Mouse (Mus musculus) right cerebral cortex, adult 18-20 months (tissue): ENCODE measurements around the gene Cldn11.
"Not testable (repeated sequence)": the region's sequence is repeated elsewhere in the genome, so short reads cannot be mapped to it uniquely, and the experiment has no call there.

Experiments used
- DNase-seq: peaks from one replicate; pipeline ENCODE4 v3.0.0; 2022; ENCODE audit warnings: mixed read lengths

Gene Cldn11

GRCm38 (mm10) chr3:31149706-31150105 lies at the start of gene Cldn11:
TSS of gene Cldn11 (plus strand) at chr3:31149920.
- DNase-seq, result peak; percentile 50

GRCm38 (mm10) chr3:31100026-31100425 lies 49.7 kb upstream of the Cldn11 start:
- DNase-seq, result no peak

GRCm38 (mm10) chr3:31100802-31101201 lies 48.9 kb upstream of the Cldn11 start:
- no peak for DNase-seq

- DNase-seq, result no peak
Observed at GRCm38 (mm10) chr3:31104936-31105335, 44.8 kb upstream of the Cldn11 start.

- no peak for DNase-seq
Observed at GRCm38 (mm10) chr3:31106597-31106996, 43.1 kb upstream of the Cldn11 start.

GRCm38 (mm10) chr3:31107674-31108073 lies 42.0 kb upstream of the Cldn11 start:
- no peak for DNase-seq

- DNase-seq, result no peak
Observed at GRCm38 (mm10) chr3:31109108-31109507, 40.6 kb upstream of the Cldn11 start.

- DNase-seq, result no peak
Observed at GRCm38 (mm10) chr3:31123098-31123497, 26.6 kb upstream of the Cldn11 start.

GRCm38 (mm10) chr3:31126303-31126702 lies 23.4 kb upstream of the Cldn11 start:
- no peak for DNase-seq

- DNase-seq, result no peak
Observed at GRCm38 (mm10) chr3:31126848-31127247, 22.9 kb upstream of the Cldn11 start.

- DNase-seq, result no peak
Observed at GRCm38 (mm10) chr3:31129766-31130165, 20.0 kb upstream of the Cldn11 start.

- DNase-seq, result no peak
Observed at GRCm38 (mm10) chr3:31133664-31134063, 16.1 kb upstream of the Cldn11 start.

- no peak for DNase-seq
Observed at GRCm38 (mm10) chr3:31134246-31134645, 15.5 kb upstream of the Cldn11 start.

GRCm38 (mm10) chr3:31134696-31135095 lies 15.0 kb upstream of the Cldn11 start:
- DNase-seq, result no peak

- not testable (repeated sequence) for DNase-seq
Observed at GRCm38 (mm10) chr3:31136591-31136990, 13.1 kb upstream of the Cldn11 start.

GRCm38 (mm10) chr3:31138454-31139424 lies 11.0 kb upstream of the Cldn11 start:
- peak; percentile 58 for DNase-seq

GRCm38 (mm10) chr3:31141621-31142020 lies 8.1 kb upstream of the Cldn11 start:
- no peak for DNase-seq

GRCm38 (mm10) chr3:31145222-31145621 lies 4.5 kb upstream of the Cldn11 start:
- not testable (repeated sequence) for DNase-seq

GRCm38 (mm10) chr3:31145641-31146290 lies 4.0 kb upstream of the Cldn11 start:
- DNase-seq, result peak; percentile 84

- DNase-seq, result no peak
Observed at GRCm38 (mm10) chr3:31148595-31148994, 1.1 kb upstream of the Cldn11 start.

- peak; percentile 46 for DNase-seq
Observed at GRCm38 (mm10) chr3:31152108-31152507, 2.4 kb downstream of the Cldn11 start.

- no peak for DNase-seq
Observed at GRCm38 (mm10) chr3:31156126-31156525, 6.4 kb downstream of the Cldn11 start.

- no peak for DNase-seq
Observed at GRCm38 (mm10) chr3:31157776-31158175, 8.1 kb downstream of the Cldn11 start.

GRCm38 (mm10) chr3:31160046-31160445 lies 10.3 kb downstream of the Cldn11 start:
- DNase-seq, result no peak
